Mouse (Mus musculus) liver, adult 2 months (tissue): ENCODE results near the gene Adamtsl3.

Experiments used
- CTCF ChIP-seq: fragments of 200-500 bp; IDR thresholded peaks from 2 replicates; pipeline ENCODE4 v1.5.1; 2011; ENCODE audit warnings: low read depth, low read length, control low read depth
- POLR2A ChIP-seq: fragments of 200-500 bp; IDR thresholded peaks from 2 replicates; pipeline ENCODE4 v1.6.1; 2011; ENCODE audit warnings: low read length, control low read depth; ENCODE audit not compliant: insufficient read depth; ENCODE audit errors: extremely low read depth

DNA sequence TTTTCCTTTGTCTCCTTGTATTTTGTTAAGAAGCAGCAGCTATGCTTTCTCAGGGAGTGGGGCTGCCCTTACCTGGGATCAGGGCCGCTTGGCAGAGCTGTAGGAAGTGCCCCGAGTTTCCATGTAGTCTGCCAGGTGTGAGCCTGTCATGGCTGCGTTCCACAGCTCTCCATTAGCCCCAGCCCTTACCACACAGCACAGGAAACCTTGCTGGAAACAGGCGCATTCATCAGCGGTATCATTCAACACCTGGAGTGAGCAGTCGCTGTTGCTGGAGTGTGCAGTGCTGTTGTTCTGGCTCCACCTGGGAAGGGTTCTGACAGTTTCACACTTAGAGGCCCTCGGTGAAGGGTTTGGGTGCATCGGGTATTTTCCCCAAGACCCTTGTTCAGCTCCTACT lies 62.1 kb downstream of the Adamtsl3 start:
- TF ChIP-seq POLR2A (no peak), CTCF (no peak)
